Mouse (Mus musculus) gastrocnemius, postnatal 14 days (tissue): ENCODE data around the gene Ppp1r14b. TPM values are rescaled to one million over a fixed set of nuclear protein-coding genes. Genes with fewer than 3 reads are reported as not detected.

Experiments
- DNase-seq: peaks from one replicate; pipeline ENCODE4 v3.0.0; 2021; ENCODE audit warnings: mixed read lengths
- intact Hi-C: fragments of 180-260 bp; cut with DNase I; formaldehyde crosslinking; loops from one replicate; pipeline ENCODE4 v1.15.1; 2025; ENCODE audit warnings: low total_unique reads
- long read RNA-seq, 2 experiments: library from polyadenylated mRNA; stranded (forward); transcript quantifications; one replicate each; pipeline ENCODE4 v2.0.0; 2021
- total RNA-seq, 2 experiments: library from RNA; stranded (reverse); gene quantifications; 2 replicates each; pipeline ENCODE4 v1.2.3; 2021

Gene Ppp1r14b
- total RNA-seq, result 100 to 1,000 TPM; 139 to 184 TPM
- long read RNA-seq, experiment 1, transcript Ppp1r14b-202 (3 exons, 552 nt), result minor isoform, 5 of 107 reads
- long read RNA-seq, experiment 1, transcript Ppp1r14b-201 (4 exons, 999 nt), result major isoform, 93 of 107 reads
- long read RNA-seq, experiment 1, partial matches to known transcripts, result 4 of 107 reads
- long read RNA-seq, experiment 1, other reads (novel, unspliced or antisense), result 1 of 107 reads
- long read RNA-seq, experiment 2, transcript Ppp1r14b-203 (4 exons, 605 nt), result minor isoform, 6 of 99 reads
- long read RNA-seq, experiment 2, transcript Ppp1r14b-201 (4 exons, 999 nt), result major isoform, 79 of 99 reads
- long read RNA-seq, experiment 2, transcript Ppp1r14b-202 (3 exons, 552 nt), result minor isoform, 10 of 99 reads
- long read RNA-seq, experiment 2, partial matches to known transcripts, result 1 of 99 reads
- long read RNA-seq, experiment 2, other reads (novel, unspliced or antisense), result 2 of 99 reads

DNA sequence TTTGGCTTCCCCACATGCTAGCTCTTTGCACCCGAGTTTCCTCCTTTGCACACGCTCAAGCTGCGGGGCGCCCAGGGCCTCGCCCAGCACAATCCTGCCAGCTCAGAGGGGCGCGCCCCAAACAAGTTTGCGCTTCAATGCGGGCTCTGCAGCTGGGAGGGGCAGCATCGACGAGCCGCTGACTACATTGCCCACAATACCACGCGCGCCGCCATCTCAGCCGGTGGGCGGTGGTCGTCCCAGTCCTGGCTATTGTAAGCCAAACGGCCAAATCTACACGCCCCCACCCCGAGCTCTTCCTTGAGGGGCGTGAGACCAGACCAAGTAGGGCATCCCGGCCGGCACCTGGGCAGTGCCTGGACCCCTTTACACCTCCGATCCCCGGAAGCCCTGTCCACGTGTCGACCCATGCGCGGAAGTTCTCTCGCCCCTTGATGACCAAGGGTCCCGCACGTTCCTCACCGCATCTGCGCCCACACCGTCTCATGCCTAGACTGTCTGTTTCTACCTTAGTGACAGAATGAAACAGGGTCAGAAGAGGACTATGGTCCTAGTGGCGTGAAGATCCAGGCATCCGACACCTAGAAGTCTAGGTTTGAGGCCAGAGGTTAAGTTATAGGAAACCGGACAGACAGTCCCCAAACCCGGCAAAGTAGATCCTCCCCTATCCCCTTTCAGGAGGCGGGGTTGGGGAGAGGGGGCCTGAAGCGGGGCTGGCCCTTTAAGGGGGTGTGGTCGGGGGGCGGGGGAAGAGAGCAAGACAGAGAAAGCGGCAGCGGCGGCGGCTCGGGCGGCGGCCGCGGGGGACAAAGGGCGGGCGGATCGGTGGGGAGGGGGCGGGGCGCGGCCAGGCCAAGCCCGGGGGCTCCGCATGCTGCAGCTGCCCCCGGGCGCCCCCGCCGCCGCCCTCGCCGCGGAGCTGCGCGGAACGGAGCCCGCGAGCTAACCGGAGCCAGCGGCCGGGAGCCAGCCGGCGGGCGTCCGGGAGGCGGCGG, at the start of gene Ppp1r14b:
Gene Ppp1r14b (plus strand): TSS at position 758 of the 995 bp plus-strand sequence.
- intact Hi-C loops, result no loop called here
- peak; percentile 90 for DNase-seq

- intact Hi-C loops, result no loop called here
- DNase-seq, result no peak
These were observed 49.5 kb upstream of the Ppp1r14b start, which contains the start of gene Catsperz for GRCm38 (mm10) chr19:6925307-6925573. Gene Catsperz (minus strand): TSS chr19:6925380.

- DNase-seq, result no peak
- intact Hi-C loops, result no loop called here
These were observed 49.0 kb upstream of the Ppp1r14b start for GRCm38 (mm10) chr19:6925611-6926329.

- intact Hi-C loops, result no loop called here
- DNase-seq, result no peak
These were observed 48.1 kb upstream of the Ppp1r14b start for GRCm38 (mm10) chr19:6926559-6927255.

DNA sequence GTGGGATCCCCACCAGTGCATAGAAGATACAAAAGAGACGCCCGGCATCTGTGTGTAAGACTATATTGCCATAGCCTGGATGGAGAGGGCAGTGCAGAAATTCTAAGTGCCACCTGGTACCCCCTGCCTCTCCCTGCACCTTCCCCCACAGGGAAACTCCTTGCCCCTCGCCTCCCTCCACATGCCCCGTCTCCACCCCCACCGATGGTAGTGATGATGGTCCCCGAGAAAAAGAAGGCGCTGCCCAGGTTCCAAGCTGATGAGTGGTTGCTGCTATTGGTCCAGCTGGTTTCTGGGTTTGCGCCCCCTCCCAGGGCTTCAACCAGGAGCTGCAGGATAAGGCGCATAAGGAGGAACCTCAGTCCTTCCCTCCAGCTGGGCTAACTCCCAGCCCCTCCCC, 46.7 kb upstream of the Ppp1r14b start:
- intact Hi-C loops, result no loop called here
- DNase-seq, result no peak

GRCm38 (mm10) chr19:6931002-6931401, 43.8 kb upstream of the Ppp1r14b start:
- no peak for DNase-seq
- intact Hi-C loops, result no loop called here

DNA sequence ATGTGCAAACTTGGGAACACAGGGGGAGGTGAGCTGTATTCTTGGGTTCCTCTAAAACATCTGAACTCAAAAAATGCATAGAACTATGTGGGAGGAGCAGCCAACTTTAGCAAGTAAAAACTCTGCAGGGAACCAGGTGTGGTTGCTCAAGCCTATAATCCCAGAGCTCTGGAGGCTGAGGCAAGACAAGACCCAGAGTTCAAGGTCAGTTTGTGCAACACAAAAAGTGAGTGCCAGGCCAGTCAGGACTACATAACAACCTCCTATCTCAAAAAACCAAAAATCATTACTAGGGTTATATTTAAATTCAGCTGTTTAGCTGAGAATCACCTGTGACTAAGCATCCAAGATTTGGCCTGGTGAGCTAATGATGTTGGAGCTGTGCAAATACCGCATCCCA, 42.8 kb upstream of the Ppp1r14b start:
- intact Hi-C loops, result no loop called here
- no peak for DNase-seq

- intact Hi-C loops, result no loop called here
- no peak for DNase-seq
These were observed 41.7 kb upstream of the Ppp1r14b start for GRCm38 (mm10) chr19:6933102-6933435.

GRCm38 (mm10) chr19:6933436-6934194, 41.2 kb upstream of the Ppp1r14b start:
- intact Hi-C loops, result no loop called here
- DNase-seq, result no peak

GRCm38 (mm10) chr19:6934195-6934977, 40.4 kb upstream of the Ppp1r14b start, which contains the start of gene Kcnk4:
Gene Kcnk4 (minus strand): TSS chr19:6934515.
- intact Hi-C loops, result no loop called here
- DNase-seq, result no peak

DNA sequence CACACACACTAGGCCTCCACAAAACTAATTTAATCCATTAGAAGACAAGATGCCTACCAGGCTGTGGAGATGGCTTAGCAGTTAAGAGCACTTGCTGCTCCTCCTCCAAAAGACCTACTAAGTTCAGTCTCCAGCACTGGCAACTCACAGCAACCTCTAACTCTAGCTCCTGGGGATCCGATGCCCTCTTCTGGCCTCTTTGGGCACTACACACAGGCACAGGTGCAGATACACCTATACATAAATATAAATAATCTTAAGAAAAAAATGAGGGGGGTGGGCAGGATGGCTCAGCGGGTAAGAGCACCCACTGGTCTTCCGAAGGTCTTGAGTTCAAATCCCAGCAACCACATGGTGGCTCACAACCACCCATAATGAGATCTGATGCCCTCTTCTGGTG, 38.5 kb upstream of the Ppp1r14b start:
- DNase-seq, result no peak
- intact Hi-C loops, result no loop called here

- intact Hi-C loops, result no loop called here
- DNase-seq, result no peak
These were observed 37.0 kb upstream of the Ppp1r14b start for GRCm38 (mm10) chr19:6937541-6938465.

- no peak for DNase-seq
- intact Hi-C loops, result no loop called here
These were observed 35.4 kb upstream of the Ppp1r14b start for GRCm38 (mm10) chr19:6939106-6940002.

- no peak for DNase-seq
- intact Hi-C loops, result no loop called here
These were observed 34.1 kb upstream of the Ppp1r14b start for GRCm38 (mm10) chr19:6940396-6941351.
